Mouse (Mus musculus) spleen, postnatal 10 days (tissue): ENCODE data around the gene Cpm.
"Not testable (repeated sequence)": the region's sequence is repeated elsewhere in the genome, so short reads cannot be mapped to it uniquely, and the experiment has no call there.

ENCODE experiments used
- DNase-seq, 2 experiments: peaks; one replicate each; pipeline ENCODE4 v3.0.0; 2021 to 2022; ENCODE audit warnings: low spot score in 2 of 2

Cpm gene

DNA sequence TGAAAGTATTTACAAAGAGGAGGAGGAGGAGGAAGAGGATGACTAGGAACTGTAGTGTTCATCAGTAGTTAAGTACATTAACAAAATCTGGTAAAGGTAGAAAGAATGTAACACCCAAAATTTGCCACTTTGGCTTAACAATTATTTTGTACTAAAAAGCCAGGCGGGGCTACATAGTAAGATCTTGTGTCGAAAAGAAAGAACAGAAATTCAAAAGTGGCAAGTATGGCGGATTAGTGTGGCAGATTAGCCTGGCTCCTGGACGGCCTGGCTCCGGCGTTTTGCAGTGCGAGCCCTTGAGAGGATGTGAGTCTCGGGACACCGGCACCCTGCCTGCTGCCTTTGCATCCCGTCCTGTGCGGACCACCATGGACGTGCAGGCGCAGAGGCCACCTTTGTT lies 35.4 kb upstream of the Cpm start:
- DNase-seq, result no peak

DNA sequence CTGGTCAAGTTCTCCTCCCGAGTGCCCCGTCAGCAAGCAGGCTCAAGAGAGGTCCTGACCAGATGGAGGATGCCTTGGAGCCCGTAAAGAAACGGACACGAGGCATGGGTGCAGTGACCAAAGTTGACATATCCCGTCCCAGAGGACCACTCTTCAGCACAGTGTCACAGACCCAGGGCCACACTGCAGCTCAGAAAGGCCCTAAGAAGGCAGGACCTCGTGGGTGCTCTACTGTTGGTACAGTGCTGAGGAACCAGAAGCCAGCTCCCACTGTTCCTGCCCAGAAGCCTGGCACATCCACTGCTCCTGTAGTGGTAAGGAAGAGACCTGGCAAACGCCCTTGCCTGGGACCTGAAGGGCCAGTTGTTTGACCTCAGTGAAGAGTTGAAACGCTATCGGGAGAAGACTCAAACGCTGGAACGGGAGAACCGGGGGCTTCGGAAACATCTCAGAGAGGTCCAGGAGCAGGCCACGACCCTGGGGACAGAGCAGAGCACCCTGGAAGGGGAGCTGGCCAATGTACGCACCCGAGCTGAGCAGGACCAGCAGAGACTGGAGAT lies 34.9 kb upstream of the Cpm start:
- no peak for DNase-seq

DNA sequence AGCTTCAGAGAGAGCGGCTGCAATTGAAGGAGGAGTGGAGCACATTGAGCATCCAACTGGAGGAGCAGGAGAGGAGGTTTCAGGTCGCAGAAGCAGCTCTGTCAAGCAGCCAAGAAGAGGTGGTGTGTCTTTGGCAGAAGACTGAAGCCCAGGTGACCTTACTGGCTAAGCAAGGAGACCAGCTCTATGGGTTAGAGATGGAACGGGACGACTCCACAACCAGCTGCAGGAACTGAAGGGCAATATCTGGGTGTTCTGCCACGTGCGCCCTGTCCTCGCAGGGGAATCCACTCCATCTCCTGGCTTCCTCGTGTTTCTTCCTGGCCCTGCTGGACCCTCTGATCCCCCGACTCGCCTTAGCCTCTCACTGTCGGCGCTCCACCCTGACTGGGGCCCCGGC lies 34.4 kb upstream of the Cpm start:
- no peak for DNase-seq

DNA sequence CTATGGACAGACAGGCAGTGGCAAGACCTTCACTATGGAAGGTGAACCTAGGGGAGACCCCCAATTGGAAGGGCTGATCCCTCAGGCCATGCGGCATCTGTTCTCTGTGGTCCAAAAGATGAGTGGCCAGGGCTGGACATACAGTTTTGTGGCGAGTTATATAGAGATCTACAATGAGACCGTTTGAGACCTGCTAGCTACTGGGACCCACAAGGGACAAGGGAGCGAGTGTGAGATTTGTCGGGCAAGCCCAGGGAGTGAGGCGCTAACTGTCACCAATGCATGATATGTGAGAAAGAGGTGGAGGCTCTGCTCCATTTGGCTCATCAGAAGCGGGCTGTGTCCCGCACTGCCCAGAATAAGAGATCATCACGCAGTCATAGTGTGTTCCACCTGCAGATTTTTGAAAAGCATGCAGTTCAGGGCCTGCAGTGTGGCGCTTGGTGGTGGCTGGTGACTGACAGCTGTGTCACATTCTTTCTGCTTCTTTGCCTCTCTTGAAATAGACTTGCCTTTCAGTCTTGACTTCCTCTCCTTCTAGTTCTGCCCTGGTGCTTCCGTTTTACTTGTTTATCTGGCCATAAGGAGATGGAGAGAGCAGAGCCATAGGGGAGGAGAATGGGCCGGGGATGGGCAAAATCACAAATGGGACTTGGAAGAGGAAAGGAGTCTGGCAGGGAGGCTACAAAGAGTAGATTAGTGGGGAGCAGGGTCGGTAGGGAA lies 33.7 kb upstream of the Cpm start:
- peak; percentile 22 to 55 for DNase-seq

DNA sequence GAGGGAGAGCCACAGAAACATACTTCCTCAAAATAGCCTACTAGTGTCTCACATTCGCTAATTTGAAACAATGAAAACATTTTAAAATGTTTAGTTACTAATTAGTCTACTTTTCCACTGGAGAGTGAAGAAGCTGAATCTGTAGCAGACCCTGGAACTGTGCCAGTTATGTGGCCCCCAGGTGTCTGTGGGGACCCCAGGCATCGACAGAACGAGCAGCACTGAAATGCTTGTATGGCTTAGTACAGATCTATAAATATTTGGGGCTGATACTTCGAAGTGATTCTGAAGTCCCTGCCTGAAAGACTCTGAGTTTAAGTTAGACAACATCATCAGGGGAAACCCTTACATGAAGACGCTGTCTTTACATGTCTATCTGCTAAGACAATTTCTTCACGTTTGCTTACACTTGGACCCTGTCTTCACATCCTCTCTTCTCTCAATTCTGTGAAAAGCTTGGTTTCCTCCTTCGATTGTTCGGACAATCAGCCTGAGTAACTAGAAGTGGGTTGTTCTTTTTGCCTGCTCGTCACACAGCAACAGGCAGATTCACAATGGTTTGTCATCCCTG lies 33.0 kb upstream of the Cpm start:
- no peak for DNase-seq

DNA sequence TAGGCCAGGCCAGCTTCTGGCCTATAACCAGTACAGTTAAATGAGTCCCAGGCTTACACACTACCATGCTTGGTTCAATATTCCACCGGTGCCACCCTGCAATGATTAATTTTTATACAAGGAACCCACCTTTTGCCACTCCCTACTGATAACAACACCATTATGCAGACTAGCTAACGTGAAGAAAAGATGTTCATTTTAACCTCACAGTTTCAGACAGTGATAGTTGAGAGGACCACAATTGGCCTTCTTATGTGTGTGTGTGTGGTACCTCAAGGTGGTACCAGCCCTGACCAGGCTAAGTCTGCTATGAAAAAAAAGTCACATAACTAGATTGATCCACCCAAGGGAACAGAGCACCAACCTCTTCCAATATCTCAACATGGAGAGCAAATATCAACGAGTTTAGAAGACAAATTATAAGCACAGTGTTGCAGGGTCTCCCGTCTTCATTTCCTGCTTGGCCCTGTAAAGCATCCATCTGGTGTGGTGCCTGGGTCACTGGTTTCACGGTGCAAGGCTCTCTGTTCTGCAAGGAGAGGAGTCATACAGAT lies 32.5 kb upstream of the Cpm start:
- DNase-seq, result no peak

DNA sequence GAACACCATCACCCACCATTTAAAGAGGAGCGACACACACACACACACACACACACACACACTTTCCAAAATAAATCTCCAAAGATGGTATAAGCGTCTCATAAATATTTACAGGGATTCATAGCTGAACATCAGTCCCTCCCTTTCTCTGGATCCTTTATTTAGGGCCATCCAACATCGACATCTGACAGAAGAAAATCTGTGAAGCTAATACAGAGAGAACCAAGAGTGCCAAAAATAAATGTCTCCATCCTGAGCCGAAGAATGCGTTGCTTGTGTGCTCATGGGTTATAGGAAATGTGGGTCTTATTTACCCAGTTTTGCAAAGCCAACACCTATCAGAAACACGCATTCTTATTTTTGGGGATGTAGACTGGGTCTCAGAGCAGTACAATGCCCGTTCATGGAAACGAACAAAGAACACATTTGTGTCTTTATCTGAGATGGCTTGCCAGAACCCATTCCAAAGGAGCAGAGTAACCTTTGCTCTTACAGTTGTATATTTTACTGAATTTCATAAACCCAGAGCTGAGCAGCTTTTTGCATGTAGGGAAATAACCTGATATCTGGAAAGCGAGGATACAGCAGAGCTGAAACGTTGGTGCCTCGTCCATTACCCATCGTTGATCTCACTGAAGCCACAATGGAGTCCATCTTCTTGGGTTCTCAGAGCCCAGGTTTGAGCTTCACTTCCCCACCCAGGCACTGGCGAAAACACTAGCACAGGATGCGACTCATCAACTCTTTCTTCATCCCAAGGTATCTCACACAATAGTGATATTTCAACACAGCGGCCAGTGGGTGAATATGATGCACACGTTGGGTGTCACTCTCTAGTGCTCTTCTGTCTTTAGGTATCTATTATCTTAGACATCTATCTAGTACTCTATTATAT lies 31.7 kb upstream of the Cpm start:
- not testable (repeated sequence) for DNase-seq

DNA sequence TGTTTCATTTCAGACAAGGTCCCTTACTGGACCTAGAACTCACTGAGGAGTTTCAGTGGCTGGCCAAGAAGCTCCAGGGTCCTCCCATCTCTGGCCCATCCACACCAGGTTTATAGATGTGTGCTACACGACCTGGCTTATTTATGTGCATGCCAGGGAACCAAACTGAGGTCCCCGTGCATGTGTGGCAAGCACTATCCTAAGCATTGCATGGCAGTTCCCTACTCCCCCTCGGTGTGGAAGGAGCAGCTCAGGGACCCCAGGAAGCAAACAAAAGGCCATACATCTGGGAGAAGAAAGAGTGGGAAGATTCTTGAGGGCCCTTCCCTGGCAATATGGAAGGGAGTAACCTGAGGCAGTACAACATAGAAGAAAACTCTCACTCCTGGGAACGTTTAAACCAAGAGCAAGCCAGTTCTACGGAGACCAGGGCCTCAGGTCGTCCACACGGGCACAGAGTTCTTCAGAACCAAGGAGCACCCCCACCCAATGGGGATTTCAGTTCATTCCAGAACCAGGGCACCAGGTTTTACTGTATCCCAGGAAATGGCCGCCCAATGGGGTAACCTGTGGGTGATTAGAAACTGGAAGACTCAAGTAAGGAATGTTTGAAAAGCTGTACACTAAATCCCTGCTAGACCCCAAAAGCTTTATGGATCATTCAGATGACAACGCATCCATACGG lies 30.9 kb upstream of the Cpm start:
- DNase-seq, result no peak

DNA sequence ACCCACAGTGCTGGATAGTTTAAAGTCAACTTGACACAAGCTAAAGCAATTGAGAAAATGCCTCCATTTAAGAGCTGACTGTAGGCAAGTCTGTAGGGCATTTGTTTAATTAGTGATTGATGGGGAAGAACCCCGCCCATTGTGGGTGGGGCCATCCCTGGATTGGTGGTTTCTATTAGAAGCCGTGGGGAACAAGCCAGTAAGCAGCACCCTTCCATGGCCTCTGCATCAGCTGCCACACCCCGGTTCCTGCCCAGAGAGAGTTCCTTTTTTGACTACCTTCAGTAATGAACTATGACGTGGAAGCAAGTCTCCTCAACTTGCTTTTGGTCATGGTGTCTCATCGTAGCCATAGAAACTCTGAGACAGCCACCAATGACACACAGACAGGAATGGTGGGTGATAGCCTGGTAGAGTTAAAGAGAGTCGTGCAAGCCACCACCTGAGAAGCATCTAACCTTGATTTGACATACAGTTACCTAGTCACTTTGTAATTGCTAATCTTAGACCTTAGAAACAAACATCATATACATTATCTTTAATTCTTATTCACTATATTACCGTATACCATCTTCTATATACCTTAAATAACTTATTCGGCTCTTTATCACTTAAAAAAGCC lies 30.2 kb upstream of the Cpm start:
- peak in 1 of 2 experiments; percentile 60 for DNase-seq

DNA sequence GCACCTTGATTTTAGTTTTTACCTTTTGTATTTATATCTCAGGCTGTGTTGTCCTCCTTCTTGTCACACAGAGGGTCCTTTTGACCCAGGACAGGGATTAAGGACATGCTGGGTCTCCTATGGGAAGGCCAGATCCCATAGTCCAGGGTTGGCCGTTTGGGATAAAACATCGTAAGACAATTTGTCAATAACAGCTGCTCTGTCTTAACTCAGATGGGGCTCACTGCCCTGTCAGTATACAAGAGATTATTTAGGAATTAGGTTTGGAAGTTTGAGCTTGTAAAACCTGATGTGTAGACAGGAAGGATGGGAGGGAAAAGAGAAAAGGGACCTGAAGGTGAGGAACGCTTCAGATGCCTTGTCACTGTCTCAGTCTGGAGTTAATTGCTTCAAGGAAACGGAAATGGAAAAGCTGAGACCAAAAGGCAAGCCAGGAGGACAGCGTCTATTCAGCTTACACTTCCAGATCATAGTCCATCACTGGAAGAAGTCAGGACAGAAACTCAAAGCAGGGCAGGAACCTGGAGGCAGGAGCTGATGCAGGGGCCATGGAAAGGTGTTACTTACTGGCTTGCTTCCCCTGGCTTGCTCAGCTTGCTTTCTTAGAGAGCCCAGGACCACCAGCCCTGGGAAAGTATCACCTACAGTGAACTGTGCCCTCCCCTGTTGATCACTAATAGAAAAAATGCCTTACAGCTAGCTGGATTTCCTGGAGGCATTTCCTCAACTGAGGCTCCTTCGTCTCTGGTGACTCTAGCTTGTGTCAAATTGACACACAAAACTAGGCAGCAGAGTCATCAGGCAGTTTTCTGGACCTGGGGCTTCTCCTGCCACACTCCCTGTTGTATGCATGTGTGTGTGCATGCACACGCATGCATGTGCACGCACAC lies 27.9 kb upstream of the Cpm start:
- DNase-seq, result no peak

DNA sequence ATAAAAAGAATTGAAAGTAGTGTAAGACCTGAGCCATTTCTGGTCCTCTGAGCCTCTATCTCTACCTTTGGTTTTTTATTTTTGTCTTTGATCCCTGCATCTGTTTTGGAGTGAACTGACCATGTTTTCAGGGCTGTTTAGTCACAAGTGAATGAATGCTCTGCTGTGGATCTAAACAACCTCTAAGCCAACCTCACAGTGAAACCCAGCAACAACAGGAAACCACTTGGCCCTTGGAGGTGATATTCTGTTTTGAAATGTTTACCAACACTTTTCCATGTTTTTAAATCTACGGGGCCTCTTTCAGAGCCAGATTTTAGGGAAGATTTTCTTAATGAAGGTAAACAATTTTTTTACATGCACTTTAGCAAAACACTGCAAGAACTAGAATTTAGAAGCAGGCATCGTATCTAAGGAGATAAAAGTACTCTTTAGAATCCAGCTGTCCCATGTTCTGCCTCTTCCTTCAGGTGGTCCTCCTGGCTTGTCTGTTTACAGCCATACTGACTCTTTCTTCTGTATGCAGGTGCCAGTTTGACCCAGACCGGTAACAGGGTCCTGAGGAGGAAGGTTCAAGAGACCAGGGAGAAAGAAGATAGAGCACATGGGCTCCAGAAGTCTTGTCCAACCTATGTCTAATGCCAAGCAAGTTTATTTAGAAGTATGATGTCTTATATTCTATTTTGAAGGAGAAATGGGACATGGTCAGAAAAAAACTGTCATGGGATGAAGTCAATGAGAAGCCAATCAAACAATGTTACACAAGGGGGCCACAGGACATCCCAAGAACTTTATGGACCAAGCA lies 26.8 kb upstream of the Cpm start:
- DNase-seq, result no peak

DNA sequence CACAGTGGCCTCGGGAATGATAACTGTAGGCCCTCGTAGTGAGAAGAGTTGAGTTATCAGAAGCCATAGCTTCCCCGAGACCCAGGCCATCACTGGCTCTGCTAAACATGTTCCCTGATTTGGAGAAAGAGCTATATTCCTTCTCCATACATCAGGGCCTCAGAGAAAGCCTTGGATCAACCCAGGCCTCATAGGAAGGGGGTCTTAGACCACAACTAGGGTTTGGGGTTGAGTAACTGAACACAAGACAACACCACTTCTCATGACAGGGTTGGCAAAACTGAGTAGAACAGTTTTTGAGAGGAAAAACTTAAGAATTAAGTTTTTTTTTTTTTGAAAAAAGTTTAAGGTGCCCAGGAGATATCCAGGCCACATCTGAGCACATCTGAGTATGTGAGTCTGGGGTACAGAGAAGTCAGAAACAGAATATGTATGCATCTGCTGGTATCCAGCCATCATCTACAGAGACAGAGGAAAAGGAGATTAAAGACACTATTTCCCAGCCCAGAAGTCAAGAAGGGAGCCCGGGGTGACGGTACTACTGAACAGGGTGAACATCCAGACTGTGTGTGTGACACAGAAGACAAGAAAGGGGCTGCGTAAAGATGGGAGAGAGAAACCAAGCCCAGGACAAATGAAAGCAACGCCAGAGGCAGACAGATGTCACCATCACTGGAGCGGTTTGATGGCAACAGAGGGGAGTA lies 26.0 kb upstream of the Cpm start:
- no peak for DNase-seq

DNA sequence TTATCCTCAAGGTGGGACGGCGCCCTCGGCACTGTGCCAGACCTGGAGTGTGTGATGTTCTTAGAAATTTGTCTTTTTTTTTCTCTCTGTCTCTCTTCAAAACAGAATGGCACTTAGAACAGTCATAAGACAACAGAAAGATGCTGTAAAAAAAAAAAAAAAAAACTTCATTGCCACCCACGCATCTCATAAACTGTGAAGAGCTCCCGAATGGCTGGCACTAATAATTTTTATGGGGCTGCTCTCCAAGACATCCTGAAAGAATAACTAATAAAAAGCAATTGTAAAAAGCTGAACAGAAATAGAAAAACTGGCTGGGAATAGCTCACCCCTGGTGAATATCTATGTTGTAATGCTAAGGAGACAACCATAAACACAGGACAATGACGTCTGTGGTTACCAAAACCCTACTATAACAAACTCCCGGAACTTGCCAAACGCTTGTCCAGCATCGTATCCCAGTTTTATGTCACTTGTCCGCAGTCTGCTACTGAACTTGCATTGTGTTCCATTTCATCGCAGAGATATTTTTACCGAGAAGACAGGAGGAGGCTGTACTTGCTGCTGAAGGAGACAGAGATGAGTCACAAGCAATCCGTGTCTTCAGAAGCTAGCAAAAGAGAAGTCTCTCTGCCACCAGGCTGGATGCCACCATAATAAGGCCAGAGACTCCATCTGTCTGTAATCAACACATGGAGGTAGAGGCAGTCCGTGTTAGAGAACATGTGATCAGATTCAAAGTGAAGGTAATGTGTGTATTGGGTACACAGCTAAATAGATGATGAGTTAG lies 25.3 kb upstream of the Cpm start:
- DNase-seq, result no peak

DNA sequence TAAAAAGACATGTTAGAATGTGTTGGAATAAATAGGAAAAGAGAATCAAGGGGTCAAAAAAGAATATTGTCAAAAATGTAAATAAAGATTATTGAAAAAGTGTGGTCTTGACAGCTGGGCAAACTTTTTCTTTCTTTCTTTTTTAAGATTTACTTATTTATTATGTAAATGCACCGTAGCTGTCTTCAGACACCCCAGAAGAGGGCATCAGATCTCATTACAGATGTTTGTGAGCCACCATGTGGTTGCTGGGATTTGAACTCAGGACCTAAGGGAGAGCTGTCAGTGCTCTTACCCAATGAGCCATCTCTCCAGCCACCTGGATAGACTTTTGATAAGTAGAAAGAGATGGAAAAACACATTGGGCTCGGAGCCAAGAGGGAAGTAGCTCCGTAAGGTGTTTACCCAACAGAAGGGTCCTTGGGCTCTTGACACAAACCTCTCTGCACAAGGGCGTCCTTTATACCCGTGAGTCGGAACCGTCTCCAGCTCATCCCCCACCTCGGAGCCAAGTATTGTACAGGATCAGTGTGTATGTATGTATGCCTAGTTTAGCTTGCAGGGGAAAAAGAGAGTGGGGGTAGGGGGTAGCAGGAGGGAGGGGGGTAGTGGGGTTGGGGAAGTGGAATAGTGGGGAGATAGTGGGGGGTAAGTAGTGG lies 24.5 kb upstream of the Cpm start:
- DNase-seq, result no peak

DNA sequence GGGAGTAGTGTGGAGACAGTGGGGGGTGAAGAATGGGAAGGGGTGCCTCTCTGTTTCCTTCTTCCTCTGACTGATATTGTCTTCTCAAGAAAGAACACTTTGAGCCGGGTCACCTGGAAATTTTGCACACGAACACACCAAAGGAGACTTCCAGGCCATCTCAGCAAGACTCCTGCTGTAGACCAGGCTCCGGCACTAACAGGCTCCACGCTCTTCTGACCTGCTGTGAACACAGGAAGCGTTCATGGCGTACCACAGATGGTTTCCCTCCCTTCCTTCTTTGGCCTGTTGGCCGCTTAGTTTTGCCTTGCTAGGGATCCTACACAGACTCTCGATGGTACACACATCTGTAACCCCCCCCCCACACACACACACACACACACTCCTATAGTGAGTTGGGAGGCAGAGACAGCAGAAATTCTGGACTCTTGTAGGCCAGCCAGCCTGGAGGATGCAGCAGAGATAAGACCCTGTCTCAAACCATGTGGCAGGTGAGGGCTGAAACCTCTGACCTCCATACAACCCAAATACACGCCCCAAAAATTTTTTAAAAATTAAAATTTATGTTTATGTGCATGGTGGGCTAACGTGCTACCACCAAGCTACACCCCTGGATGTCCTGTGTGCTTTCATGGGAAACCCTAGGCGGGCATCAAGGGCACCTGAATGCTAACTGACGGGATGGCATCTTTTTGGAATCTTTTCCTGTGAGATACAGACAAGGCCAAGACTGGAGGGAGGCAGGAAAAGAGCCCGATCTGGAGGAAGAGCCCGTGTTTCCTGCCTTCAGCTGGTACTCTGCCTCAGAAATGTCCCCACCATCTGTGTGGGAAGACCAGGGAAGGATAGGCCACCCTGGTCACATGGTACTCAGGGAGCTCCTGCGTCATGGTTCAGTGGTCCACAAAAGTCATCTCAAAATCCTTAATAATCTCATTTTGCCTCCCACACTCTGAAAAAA lies 23.7 kb upstream of the Cpm start:
- no peak for DNase-seq

DNA sequence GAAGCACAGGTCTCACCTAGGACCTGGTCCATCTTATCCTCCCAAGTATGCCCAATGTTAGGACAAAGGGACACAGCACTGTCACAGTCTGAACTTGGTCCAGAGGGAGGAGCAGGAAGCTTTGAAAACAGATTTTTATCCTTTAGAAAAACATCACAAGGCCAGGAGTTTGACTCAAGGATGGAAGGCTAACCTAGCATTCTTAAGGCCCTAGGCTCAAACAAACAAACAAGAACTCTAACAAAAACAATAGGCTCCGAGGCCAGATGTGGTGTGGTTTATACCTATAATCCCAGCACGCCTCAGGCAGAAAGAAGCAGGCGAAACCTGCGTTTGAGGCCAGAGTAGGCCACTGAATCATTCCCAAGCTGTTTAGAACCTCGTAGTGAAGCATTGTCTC lies 22.9 kb upstream of the Cpm start:
- no peak for DNase-seq
